Mouse (Mus musculus) CH12.LX (cell line): ENCODE results near the gene Lzts3. TPM values are rescaled to one million over a fixed set of nuclear protein-coding genes. Genes with fewer than 3 reads are reported as not detected.

Experiments
- DNase-seq: peaks from one replicate; pipeline ENCODE4 v3.0.0-alpha.2; 2013; ENCODE audit errors: extremely low read depth
- H3K27ac ChIP-seq: 2 replicates; pipeline ENCODE4 v1.5.1; 2012; ENCODE audit warnings: low read depth, mild to moderate bottlenecking, control low read depth, moderate library complexity; ENCODE audit not compliant: insufficient read depth
- H3K27me3 ChIP-seq: replicated peaks from 2 replicates; pipeline ENCODE3; 2012; ENCODE audit warnings: inconsistent platforms
- H3K36me3 ChIP-seq, 2 experiments: replicated peaks in 1 of 2; 2 replicates each; pipeline versions ENCODE3 to v1.6.1; 2012; ENCODE audit warnings: inconsistent platforms in 1 of 2, low read length in 1 of 2, mild to moderate bottlenecking in 1 of 2, mixed read lengths in 1 of 2, moderate library complexity in 1 of 2; ENCODE audit not compliant: control insufficient read depth in 1 of 2, insufficient read depth in 1 of 2
- H3K4me1 ChIP-seq, 2 experiments: 2 replicates each; pipeline ENCODE4 v1.6.1; 2012; ENCODE audit warnings: inconsistent platforms in 1 of 2, moderate library complexity in 1 of 2; ENCODE audit not compliant: insufficient read depth in 2 of 2, control insufficient read depth in 1 of 2
- H3K4me2 ChIP-seq: 2 replicates; pipeline ENCODE4 v1.6.1; 2012; ENCODE audit warnings: low read depth, mild to moderate bottlenecking, control low read depth; ENCODE audit not compliant: poor library complexity, insufficient read depth, severe bottlenecking
- H3K4me3 ChIP-seq, 3 experiments: fragments of 150-350 bp in 1 of 3; sonication (generic) in 1 of 3; replicated peaks in 1 of 3; 2 replicates each; pipeline versions ENCODE3 to v1.5.1; 2011 to 2012; ENCODE audit warnings: low read depth in 2 of 3, low read length in 2 of 3, mild to moderate bottlenecking in 2 of 3, moderate library complexity in 2 of 3, control low read depth in 1 of 3, improper control_type of control experiment in 1 of 3, inconsistent platforms in 1 of 3, mixed read lengths in 1 of 3; ENCODE audit not compliant: poor library complexity in 1 of 3
- H3K79me2 ChIP-seq: replicated peaks from 2 replicates; pipeline ENCODE4 v1.6.1; 2012; ENCODE audit warnings: mild to moderate bottlenecking, moderate library complexity; ENCODE audit not compliant: control insufficient read depth, poor library complexity, insufficient read depth, severe bottlenecking; ENCODE audit errors: extremely low read depth
- H3K9ac ChIP-seq: 2 replicates; pipeline ENCODE4 v1.6.1; 2012; ENCODE audit warnings: low read depth, mild to moderate bottlenecking, control low read depth, moderate library complexity; ENCODE audit not compliant: insufficient read depth
- H3K9me3 ChIP-seq: replicated peaks from 2 replicates; pipeline ENCODE3; 2012; ENCODE audit warnings: low read length, inconsistent platforms, mixed read lengths
- CHD1 ChIP-seq: IDR thresholded peaks from 2 replicates; pipeline ENCODE4 v1.6.1; 2012; ENCODE audit warnings: low read depth, low read length, improper control_type of control experiment, inconsistent platforms
- CHD2 ChIP-seq: IDR thresholded peaks from 2 replicates; pipeline ENCODE4 v1.6.1; 2011; ENCODE audit warnings: low read length, improper control_type of control experiment
- E2F4 ChIP-seq: IDR thresholded peaks from 2 replicates; pipeline ENCODE4 v1.6.1; 2011; ENCODE audit warnings: low read depth, low read length, improper control_type of control experiment; ENCODE audit not compliant: insufficient replicate concordance
- ELF1 ChIP-seq: IDR thresholded peaks from 2 replicates; pipeline ENCODE4 v1.6.1; 2014; ENCODE audit warnings: low read depth, mild to moderate bottlenecking, inconsistent platforms, low read length, improper control_type of control experiment
- JUN ChIP-seq: IDR thresholded peaks from 2 replicates; pipeline ENCODE4 v1.6.1; 2011; ENCODE audit warnings: low read depth, mild to moderate bottlenecking, low read length, improper control_type of control experiment, moderate library complexity; ENCODE audit not compliant: insufficient read depth
- JUND ChIP-seq: conservative IDR thresholded peaks from 2 replicates; pipeline ENCODE4 v1.6.1; 2011; ENCODE audit warnings: low read depth, low read length, improper control_type of control experiment
- MAFK ChIP-seq: IDR thresholded peaks from 2 replicates; pipeline ENCODE4 v1.6.1; 2011; ENCODE audit warnings: low read length, improper control_type of control experiment; ENCODE audit not compliant: insufficient replicate concordance
- MXI1 ChIP-seq: IDR thresholded peaks from 2 replicates; pipeline ENCODE4 v1.6.1; 2011; ENCODE audit warnings: mild to moderate bottlenecking, low read depth, low read length, improper control_type of control experiment
- MYC ChIP-seq: IDR thresholded peaks from 2 replicates; pipeline ENCODE4 v1.6.1; 2011; ENCODE audit warnings: low read depth, mild to moderate bottlenecking, improper control_type of control experiment, low read length
- NELFE ChIP-seq: IDR thresholded peaks from 2 replicates; pipeline ENCODE4 v1.6.1; 2011; ENCODE audit warnings: low read depth, low read length, improper control_type of control experiment
- POLR2AphosphoS2 ChIP-seq: IDR thresholded peaks from 2 replicates; pipeline ENCODE4 v1.6.1; 2011; ENCODE audit warnings: low read depth, low read length, improper control_type of control experiment
- RCOR1 ChIP-seq: conservative IDR thresholded peaks from 2 replicates; pipeline ENCODE4 v1.6.1; 2012; ENCODE audit warnings: low read depth, mild to moderate bottlenecking, inconsistent platforms, low read length, improper control_type of control experiment
- SIN3A ChIP-seq: IDR thresholded peaks from 2 replicates; pipeline ENCODE4 v1.6.1; 2012; ENCODE audit warnings: low read length, improper control_type of control experiment, inconsistent platforms
- SMC3 ChIP-seq: IDR thresholded peaks from 2 replicates; pipeline ENCODE4 v1.6.1; 2011; ENCODE audit warnings: low read depth, low read length, improper control_type of control experiment
- TCF12 ChIP-seq: IDR thresholded peaks from 2 replicates; pipeline ENCODE4 v1.6.1; 2014; ENCODE audit warnings: low read depth, mild to moderate bottlenecking, inconsistent platforms, low read length, improper control_type of control experiment
- ZC3H11A ChIP-seq: IDR thresholded peaks from 2 replicates; pipeline ENCODE4 v1.6.1; 2012; ENCODE audit warnings: low read depth, mild to moderate bottlenecking, inconsistent platforms, low read length, improper control_type of control experiment
- ZKSCAN1 ChIP-seq: IDR thresholded peaks from 2 replicates; pipeline ENCODE4 v1.6.1; 2012; ENCODE audit warnings: low read depth, inconsistent platforms, low read length, improper control_type of control experiment, borderline replicate concordance
- ZMIZ1 ChIP-seq: IDR thresholded peaks from 2 replicates; pipeline ENCODE4 v1.6.1; 2012; ENCODE audit warnings: low read depth, mild to moderate bottlenecking, inconsistent platforms, low read length, improper control_type of control experiment
- dilution Hi-C: fragments of 300-500 bp; cut with MboI; formaldehyde crosslinking; loops from 2 replicates; pipeline ENCODE4 v1.14.3; 2020; ENCODE audit warnings: low sequenced_read_pairs; ENCODE audit not compliant: extremely low pct_unique_long_range_greater_than_20kb, extremely low pct_ligation_motif_present
- in situ Hi-C: fragments of 300-500 bp; cut with MboI; formaldehyde crosslinking; loops from 3 replicates; pipeline ENCODE4 v1.14.3; 2019; ENCODE audit warnings: low sequenced_read_pairs, low pct_ligation_motif_present, low pct_unique_long_range_greater_than_20kb, mixed read lengths
- polyA plus RNA-seq: library from polyadenylated mRNA; unstranded; fragments of >175 nt; gene quantifications from 2 replicates; pipeline ENCODE4 v1.2.1, GENCODE M21; 2012; ENCODE audit warnings: low read depth; ENCODE audit not compliant: insufficient read length
- total RNA-seq, 2 experiments: library from RNA; depleted of rRNA; stranded (reverse); fragments of 300-350 nt in 1 of 2; fragments of >200 nt in 1 of 2; gene quantifications; 2 replicates each; pipeline ENCODE4 v1.2.3; 2012 to 2014

Lzts3 gene
- total and polyA plus RNA-seq, 3 experiments: 1.5 to 4.2 (median 3.9) TPM

GRCm38 (mm10) chr2:130645198-130645597 lies 2.6 kb upstream of the Lzts3 start:
- TF ChIP-seq CHD1: no peak
- no peak for TF ChIP-seq ZKSCAN1
- TF ChIP-seq MXI1: no peak
- no peak for TF ChIP-seq CHD2
- no peak for TF ChIP-seq SIN3A
- TF ChIP-seq MYC: no peak
- no peak for TF ChIP-seq SMC3
- TF ChIP-seq ELF1: no peak
- TF ChIP-seq POLR2AphosphoS2: no peak
- TF ChIP-seq NELFE: no peak
- no peak for TF ChIP-seq MAFK
- no peak for TF ChIP-seq JUN
- Histone ChIP-seq H3K4me2 (no peak overlapping the region), H3K4me1 (peaks cover 0 to 11% of the 10 kb centered on the region in 2 experiments; a peak in 2 of 4 replicates), H3K79me2 (no peaks in the 10 kb centered on the region), H3K9me3 (no peaks in the 10 kb centered on the region), H3K36me3 (peaks cover 0 to 29% of the 10 kb centered on the region in 2 experiments), H3K4me3 (no peak overlapping the region), H3K27me3 (peaks cover 3% of the 10 kb centered on the region), H3K27ac (no peak overlapping the region), H3K9ac (no peak overlapping the region)
- in situ Hi-C loops (no loop called here), dilution Hi-C loops (no loop called here)
- DNase-seq: no peak

- DNase-seq: peak; percentile 13
- in situ Hi-C loops: no loop called here
- peaks cover 0 to 14% of the 10 kb centered on the region in 2 experiments for H3K36me3 ChIP-seq
- peak overlapping the region; percentile 93 for H3K4me2 ChIP-seq
- TF ChIP-seq RCOR1 (no peak), ZC3H11A (no peak), ELF1 (no peak), ZMIZ1 (no peak), TCF12 (no peak), E2F4 (no peak), JUND (no peak), CHD2 (0 out of 2 replicates have a peak, but pooled peaks have one; percentile 46)
- peak overlapping the region; percentile 71 for H3K9ac ChIP-seq
- H3K27me3 ChIP-seq: peaks cover 3% of the 10 kb centered on the region
- peak overlapping the region; percentile 49 to 83 (median 62) for H3K4me3 ChIP-seq
- H3K4me1 ChIP-seq: peaks cover 4 to 22% of the 10 kb centered on the region in 2 experiments; a peak in 3 of 4 replicates
- H3K79me2 ChIP-seq: no peaks in the 10 kb centered on the region
- dilution Hi-C loops: no loop called here
- H3K9me3 ChIP-seq: no peaks in the 10 kb centered on the region
- no peak overlapping the region for H3K27ac ChIP-seq
Measured at GRCm38 (mm10) chr2:130642197-130642660, 374 bp downstream of the Lzts3 start.
